In the genomic region with DNA sequence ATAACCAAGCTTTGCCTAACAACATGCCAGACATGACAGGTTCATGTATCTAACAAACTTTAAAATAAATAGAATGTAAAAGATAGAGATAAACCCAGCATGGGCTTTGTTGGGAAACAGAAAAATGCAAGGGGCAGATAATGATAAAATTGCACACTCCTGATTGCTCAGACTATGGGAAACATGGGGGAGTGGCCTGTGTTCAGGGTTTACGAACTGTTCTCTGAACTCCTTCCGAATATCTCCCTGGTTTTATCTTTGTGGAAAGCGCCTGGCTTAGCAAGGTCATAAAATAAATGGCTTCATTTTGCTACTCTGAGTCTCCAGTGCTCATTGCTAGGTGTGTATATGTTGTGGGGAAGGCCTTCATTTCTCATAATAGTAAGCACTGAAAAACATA, we compare ENCODE assay signal across 1 mouse cellular context.
TF ChIP-seq lines count a peak whose summit lies in the region.

No protein-coding gene starts in this region.

TF ChIP-seq in MEL, 35 proteins besides CTCF, POLR2A, EP300 and RAD21:
- TF ChIP-seq E2F4 (IDR thresholded peaks at IDR 0.05; ENCODE audit: borderline replicate concordance, low read depth, low read length) (no peak), MAZ (IDR thresholded peaks at IDR 0.05; ENCODE audit: low read depth, low read length) (no peak), GATA1 (IDR thresholded peaks at IDR 0.05; ENCODE audit: low read depth, low read length) (peak; percentile 33; the same call in 1 of the 2 replicates), ETS1 (IDR thresholded peaks at IDR 0.05; ENCODE audit: low read depth, low read length) (peak; percentile 19; the same call in 1 of the 2 replicates), CHD1 (IDR thresholded peaks at IDR 0.05; ENCODE audit: low read depth, low read length) (no peak), SIN3A (IDR thresholded peaks at IDR 0.05; ENCODE audit: low read length) (0 out of 2 replicates have a peak, but pooled peaks have one; percentile 39), RCOR1 (IDR thresholded peaks at IDR 0.05; ENCODE audit: low read depth, low read length) (peak; percentile 11; the same call in 1 of the 2 replicates)
